Mouse (Mus musculus) thymus, adult 2 months (tissue): Measurements from ENCODE around the gene Schip1. TPM values are rescaled to one million over a fixed set of nuclear protein-coding genes. Genes with fewer than 3 reads are reported as not detected.

Source experiments
- DNase-seq: peaks from one replicate; pipeline ENCODE4 v3.0.0; 2021
- H3K27ac ChIP-seq: fragments of 200-500 bp; 2 replicates; pipeline ENCODE4 v1.5.1; 2012; ENCODE audit warnings: low read length, control low read depth; ENCODE audit not compliant: control insufficient read depth, insufficient read depth
- H3K27me3 ChIP-seq: fragments of 200-500 bp; 2 replicates; pipeline ENCODE4 v1.6.1; 2012; ENCODE audit warnings: mild to moderate bottlenecking, low read length, moderate library complexity, mixed read lengths; ENCODE audit not compliant: control insufficient read depth, insufficient read depth
- H3K36me3 ChIP-seq: fragments of 200-500 bp; 2 replicates; pipeline ENCODE4 v1.6.1; 2012; ENCODE audit warnings: mild to moderate bottlenecking, low read length, moderate library complexity; ENCODE audit not compliant: control insufficient read depth, insufficient read depth
- H3K4me1 ChIP-seq: fragments of 200-500 bp; replicated peaks from 2 replicates; pipeline ENCODE4 v1.6.1; 2012; ENCODE audit warnings: low read length; ENCODE audit not compliant: control insufficient read depth, insufficient read depth
- H3K4me3 ChIP-seq: fragments of 200-500 bp; 2 replicates; pipeline ENCODE4 v1.5.1; 2012; ENCODE audit warnings: mild to moderate bottlenecking, low read length, control low read depth, moderate library complexity; ENCODE audit not compliant: control insufficient read depth, insufficient read depth
- CTCF ChIP-seq: fragments of 200-500 bp; IDR thresholded peaks from 2 replicates; pipeline ENCODE4 v1.5.1; 2012; ENCODE audit warnings: mild to moderate bottlenecking, control low read depth, low read length, moderate library complexity, borderline replicate concordance; ENCODE audit not compliant: control insufficient read depth, poor library complexity, insufficient read depth; ENCODE audit errors: extremely low read depth
- POLR2A ChIP-seq: fragments of 200-500 bp; IDR thresholded peaks from 2 replicates; pipeline ENCODE4 v1.6.1; 2012; ENCODE audit warnings: mild to moderate bottlenecking, low read length, control low read depth, moderate library complexity; ENCODE audit not compliant: control insufficient read depth, poor library complexity, insufficient read depth; ENCODE audit errors: extremely low read depth
- whole genome bisulfite sequencing: fragments of 180-500 bp; shearing (Covaris S2); methylation state at CpG from one replicate; pipeline ENCODE4 v1.1.7; 2018; 5-methylcytosine and 5-hydroxymethylcytosine counted together
- polyA plus RNA-seq: library from polyadenylated mRNA; depleted of rRNA; stranded (reverse); fragments of >200 nt; gene quantifications from 2 replicates; pipeline ENCODE4 v1.2.3, GENCODE M21; 2012

The Schip1 gene
- polyA plus RNA-seq, 1 experiment = 3.2 TPM

- no peak for TF ChIP-seq POLR2A
- no peak for TF ChIP-seq CTCF
- WGBS = 90% methylated on average over 3 of the region's 3 CpGs
- H3K27ac ChIP-seq = no peak overlapping the region
Observed at GRCm38 (mm10) chr3:68536071-68536470, 471.5 kb downstream of the Schip1 start.

DNA sequence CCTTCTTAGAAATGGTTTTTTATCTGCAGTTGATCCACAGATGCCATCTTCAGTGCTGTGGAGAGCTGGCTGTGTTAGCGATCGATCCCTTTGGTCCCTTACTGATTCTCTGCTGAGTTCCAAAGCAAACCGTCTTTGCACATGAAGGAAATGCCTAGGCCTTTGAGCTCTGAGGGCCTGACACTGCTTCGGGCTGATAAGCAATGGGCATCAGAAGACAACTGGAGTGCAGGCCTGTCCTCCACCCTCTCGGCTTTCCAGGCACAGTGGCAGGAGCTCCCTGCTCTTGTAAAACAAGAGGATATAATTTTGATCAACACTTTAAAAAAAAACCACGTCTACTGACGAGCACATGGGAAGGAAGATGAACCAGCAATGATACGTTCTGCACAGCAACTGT lies 477.1 kb downstream of the Schip1 start:
- Histone ChIP-seq H3K27ac (no peak overlapping the region), H3K4me3 (no peak overlapping the region), H3K4me1 (no peaks in the 10 kb centered on the region), H3K36me3 (no peaks in the 10 kb centered on the region), H3K27me3 (no peaks in the 10 kb centered on the region)
- TF ChIP-seq POLR2A (no peak), CTCF (no peak)
- 88% methylated on average over 8 of the region's 8 CpGs for WGBS
- no peak for DNase-seq

More at GRCm38 (mm10) chr3:68536071-68536470, 471.5 kb downstream of the Schip1 start:
- DNase-seq = no peak
- no peak overlapping the region for H3K4me3 ChIP-seq
- no peaks in the 10 kb centered on the region for H3K27me3 ChIP-seq
- H3K36me3 ChIP-seq = no peaks in the 10 kb centered on the region
- no peaks in the 10 kb centered on the region for H3K4me1 ChIP-seq

DNA sequence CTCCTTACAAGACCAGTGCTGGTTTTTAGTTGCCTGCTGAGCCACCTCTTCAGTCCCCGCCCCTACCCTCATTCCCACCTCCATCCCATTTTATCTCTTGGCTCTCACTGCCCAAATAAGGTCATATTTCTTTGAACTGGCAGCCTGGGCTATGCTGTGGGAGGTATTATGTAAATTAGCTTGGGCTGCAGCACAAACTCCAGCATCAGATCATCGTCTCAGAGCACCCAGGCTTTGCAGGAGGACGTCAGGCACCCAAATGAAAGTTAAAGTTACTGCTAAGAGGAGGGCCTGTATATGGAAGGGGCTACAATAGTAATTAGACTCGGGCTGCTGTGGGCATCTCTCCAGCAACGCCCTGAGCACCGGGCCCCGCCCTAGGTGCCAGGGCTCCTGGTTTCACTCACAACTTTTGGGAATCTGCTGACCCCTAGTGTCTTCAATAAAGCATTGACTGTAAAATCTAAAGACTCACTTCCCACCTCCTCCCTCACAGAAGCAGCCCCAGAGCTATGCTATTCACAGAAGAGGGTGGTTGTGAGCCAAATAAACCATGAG lies 478.4 kb downstream of the Schip1 start:
- Histone ChIP-seq H3K36me3 (no peaks in the 10 kb centered on the region), H3K27ac (no peak overlapping the region), H3K4me3 (no peak overlapping the region), H3K4me1 (no peaks in the 10 kb centered on the region), H3K27me3 (no peaks in the 10 kb centered on the region)
- no peak for DNase-seq
- no peak for TF ChIP-seq CTCF
- no peak for TF ChIP-seq POLR2A
- 17% methylated on average over 7 of the region's 7 CpGs for WGBS

DNA sequence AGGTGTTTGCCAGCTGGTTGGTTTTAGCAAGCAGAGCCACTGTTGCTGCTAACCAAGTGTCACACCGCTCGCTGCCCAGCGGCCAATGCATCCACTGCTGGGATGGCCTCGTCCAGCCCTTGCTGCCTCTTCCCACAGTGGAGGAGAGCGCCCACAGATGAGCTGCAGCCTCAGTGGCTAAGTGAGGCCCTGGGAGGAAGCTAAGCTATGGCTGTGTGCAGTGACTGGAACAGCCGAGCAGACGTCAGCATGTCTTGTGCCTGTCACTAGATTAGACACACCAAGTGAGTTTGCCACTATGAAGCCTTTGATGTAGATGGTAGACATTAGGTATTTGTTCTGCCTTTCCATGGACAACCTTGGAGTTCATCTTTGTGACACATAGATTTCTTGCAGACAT lies 480.2 kb downstream of the Schip1 start:
- DNase-seq = no peak
- Histone ChIP-seq H3K4me1 (no peaks in the 10 kb centered on the region), H3K36me3 (no peaks in the 10 kb centered on the region), H3K27me3 (no peaks in the 10 kb centered on the region), H3K4me3 (no peak overlapping the region), H3K27ac (no peak overlapping the region)
- TF ChIP-seq POLR2A (no peak), CTCF (no peak)
- 85% methylated on average over 7 of the region's 7 CpGs for WGBS

DNA sequence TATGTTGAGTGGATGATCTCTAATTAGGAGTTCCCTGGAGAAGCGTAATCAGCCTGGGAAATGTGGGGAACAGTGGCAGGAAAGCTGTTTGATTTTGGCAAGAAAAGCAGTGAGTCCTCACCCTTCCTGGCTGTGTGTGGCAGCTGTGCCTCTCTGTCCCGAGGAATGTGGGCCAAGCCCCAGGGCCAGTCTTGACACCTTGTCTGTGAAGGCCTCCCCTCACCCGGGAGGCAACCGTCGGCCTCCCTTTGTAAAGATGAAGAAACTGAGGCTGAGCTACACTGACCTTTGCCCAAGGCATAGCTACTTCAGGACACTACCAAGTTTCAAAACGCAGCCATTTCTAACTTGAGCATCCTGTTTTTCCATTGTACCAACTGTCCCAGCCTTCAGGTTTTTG lies 481.3 kb downstream of the Schip1 start:
- no peaks in the 10 kb centered on the region for H3K4me1 ChIP-seq
- no peaks in the 10 kb centered on the region for H3K27me3 ChIP-seq
- no peak overlapping the region for H3K27ac ChIP-seq
- no peak for DNase-seq
- no peaks in the 10 kb centered on the region for H3K36me3 ChIP-seq
- H3K4me3 ChIP-seq = no peak overlapping the region
- no peak for TF ChIP-seq CTCF
- TF ChIP-seq POLR2A = no peak
- WGBS = 85% methylated on average over 6 of the region's 6 CpGs

GRCm38 (mm10) chr3:68555087-68555662 lies 490.6 kb downstream of the Schip1 start:
- no peak for TF ChIP-seq CTCF
- TF ChIP-seq POLR2A = no peak

More at GRCm38 (mm10) chr3:68555087-68555662, 490.6 kb downstream of the Schip1 start:
- Histone ChIP-seq H3K4me1 (no peaks in the 10 kb centered on the region), H3K36me3 (no peaks in the 10 kb centered on the region), H3K4me3 (no peak overlapping the region), H3K27me3 (no peaks in the 10 kb centered on the region), H3K27ac (no peak overlapping the region)
- no peak for DNase-seq
- 74% methylated on average over 4 of the region's 4 CpGs for WGBS
